Mouse (Mus musculus) kidney, embryonic 16.5 days (tissue): ENCODE measurements at regions not wholly inside any gene's neighbourhood (a gene's known extent, or its start where the extent isn't known, plus 50 kb on each side); places are given as distances from the start of the nearest gene placed in this dataset.

ENCODE experiments used
- ATAC-seq: fragments of 200-750 bp; cut with Nextera tagmentation; 2 replicates; pipeline ENCODE4 v1.8.0; 2017; ENCODE audit warnings: moderate TSS enrichment; ENCODE audit not compliant: low FRiP score, low TSS enrichment
- H3K27ac ChIP-seq: fragments of 300-500 bp; sonication (generic); 2 replicates; pipeline ENCODE4 v1.5.1; 2014; ENCODE audit warnings: low read length
- H3K27me3 ChIP-seq: fragments of 300-500 bp; sonication (generic); 2 replicates; pipeline ENCODE4 v1.6.1; 2014; ENCODE audit warnings: low read length, control low read depth, mixed read lengths; ENCODE audit not compliant: insufficient read depth
- H3K36me3 ChIP-seq: fragments of 300-500 bp; sonication (generic); 2 replicates; pipeline ENCODE4 v1.6.1; 2014; ENCODE audit warnings: low read length, control low read depth, mixed read lengths; ENCODE audit not compliant: insufficient read depth
- H3K4me1 ChIP-seq: fragments of 300-500 bp; sonication (generic); 2 replicates; pipeline ENCODE4 v1.6.1; 2014; ENCODE audit warnings: low read length, control low read depth, mixed read lengths; ENCODE audit not compliant: insufficient read depth
- H3K4me2 ChIP-seq: fragments of 300-500 bp; sonication (generic); replicated peaks from 2 replicates; pipeline ENCODE4 v1.6.1; 2014; ENCODE audit warnings: low read depth, low read length
- H3K4me3 ChIP-seq: fragments of 300-500 bp; sonication (generic); 2 replicates; pipeline ENCODE4 v1.5.1; 2014; ENCODE audit warnings: mild to moderate bottlenecking, low read length
- H3K9ac ChIP-seq: fragments of 300-500 bp; sonication (generic); replicated peaks from 2 replicates; pipeline ENCODE4 v1.6.1; 2014; ENCODE audit warnings: low read length
- H3K9me3 ChIP-seq: fragments of 300-500 bp; sonication (generic); 2 replicates; pipeline ENCODE4 v1.6.1; 2016; ENCODE audit warnings: low read length, control low read depth
- WGBS: fragments of 180-500 bp; shearing (Covaris S2); extraction: QIAGEN DNeasy Blood & Tissue Kit; methylation state at CpG from one replicate; pipeline ENCODE4 v1.1.7; 2014; 5-methylcytosine and 5-hydroxymethylcytosine counted together

DNA sequence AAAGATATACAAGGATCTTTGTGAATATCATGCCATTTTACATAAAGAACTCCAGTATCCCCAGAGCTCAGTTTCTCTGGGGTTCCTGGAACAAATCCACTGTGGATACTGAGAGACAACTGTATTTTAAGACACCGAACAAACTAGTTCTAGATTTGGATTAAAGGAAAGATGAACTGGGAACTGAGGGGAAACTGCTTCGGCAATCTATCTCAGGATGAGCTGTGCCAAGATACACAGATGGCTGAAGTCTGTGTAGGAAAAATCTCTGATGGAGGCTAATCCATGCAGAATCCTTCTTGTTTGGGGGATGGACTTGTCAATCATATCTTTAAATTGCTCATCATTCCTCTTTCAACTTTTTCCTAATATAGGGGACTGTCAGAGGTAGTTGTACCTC, 920.5 kb downstream of the Slc4a3 start:
- H3K4me2 ChIP-seq, result no peak overlapping the region
- no peak for ATAC-seq
- H3K9me3 ChIP-seq, result no peaks in the 10 kb centered on the region
- no peak overlapping the region for H3K9ac ChIP-seq
- no peak overlapping the region for H3K4me3 ChIP-seq
- no peaks in the 10 kb centered on the region for H3K27me3 ChIP-seq
- no peak overlapping the region for H3K27ac ChIP-seq
- 93% methylated on average over 2 of the region's 2 CpGs for WGBS
- no peaks in the 10 kb centered on the region for H3K36me3 ChIP-seq
- no peaks in the 10 kb centered on the region for H3K4me1 ChIP-seq

DNA sequence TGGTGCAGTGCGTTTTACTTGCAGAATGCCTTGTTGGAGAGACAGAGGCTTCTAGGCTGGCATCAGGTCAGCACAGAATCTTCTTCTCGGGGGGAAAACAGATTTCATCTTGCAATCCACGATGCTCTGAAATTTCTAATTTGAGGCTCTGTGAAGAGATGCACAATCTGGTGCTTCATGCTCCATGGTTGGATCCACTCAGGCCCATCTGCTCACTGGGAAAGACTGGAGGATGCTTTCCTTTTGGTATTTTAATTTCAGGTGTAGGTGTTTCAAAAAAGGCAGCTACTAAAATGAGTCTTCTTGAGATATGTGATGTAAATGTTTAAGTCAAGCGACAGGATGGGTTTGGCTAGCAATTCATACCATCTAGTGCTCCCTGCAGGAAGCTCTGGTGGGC, 938.1 kb downstream of the Slc4a3 start:
- Histone ChIP-seq H3K9me3 (no peaks in the 10 kb centered on the region), H3K36me3 (no peaks in the 10 kb centered on the region), H3K27me3 (no peaks in the 10 kb centered on the region), H3K9ac (no peak overlapping the region), H3K27ac (no peak overlapping the region), H3K4me1 (no peaks in the 10 kb centered on the region), H3K4me2 (no peak overlapping the region), H3K4me3 (no peak overlapping the region)
- WGBS, result 87% methylated on average over 4 of the region's 4 CpGs
- no peak for ATAC-seq

DNA sequence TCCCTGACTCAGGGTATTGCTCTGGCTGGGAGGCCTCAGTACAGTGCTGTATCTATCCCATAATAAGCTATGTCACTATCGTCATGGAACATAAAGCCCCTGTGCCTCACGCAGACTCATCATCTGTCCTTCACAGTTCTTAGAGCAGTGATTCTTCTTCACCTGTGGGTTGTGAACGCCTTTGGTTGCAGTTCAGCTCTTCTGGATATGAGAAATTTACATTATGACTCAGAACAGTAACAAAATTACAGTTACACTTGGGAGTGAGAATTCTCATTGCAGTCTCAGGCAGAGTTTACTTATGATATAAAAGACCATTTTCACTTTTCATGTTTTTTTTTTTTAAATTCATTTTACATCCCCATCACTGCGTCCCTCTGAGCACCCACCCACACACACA, 941.4 kb downstream of the Slc4a3 start:
- H3K4me3 ChIP-seq, result no peak overlapping the region
- H3K9ac ChIP-seq, result no peak overlapping the region
- H3K27me3 ChIP-seq, result no peaks in the 10 kb centered on the region
- H3K4me1 ChIP-seq, result peaks cover 3% of the 10 kb centered on the region; the same call in 1 of the 2 replicates
- WGBS, result 79% methylated on average over 4 of the region's 4 CpGs
- ATAC-seq, result no peak
- H3K4me2 ChIP-seq, result no peak overlapping the region
- H3K36me3 ChIP-seq, result no peaks in the 10 kb centered on the region
- no peak overlapping the region for H3K27ac ChIP-seq
- H3K9me3 ChIP-seq, result no peaks in the 10 kb centered on the region

DNA sequence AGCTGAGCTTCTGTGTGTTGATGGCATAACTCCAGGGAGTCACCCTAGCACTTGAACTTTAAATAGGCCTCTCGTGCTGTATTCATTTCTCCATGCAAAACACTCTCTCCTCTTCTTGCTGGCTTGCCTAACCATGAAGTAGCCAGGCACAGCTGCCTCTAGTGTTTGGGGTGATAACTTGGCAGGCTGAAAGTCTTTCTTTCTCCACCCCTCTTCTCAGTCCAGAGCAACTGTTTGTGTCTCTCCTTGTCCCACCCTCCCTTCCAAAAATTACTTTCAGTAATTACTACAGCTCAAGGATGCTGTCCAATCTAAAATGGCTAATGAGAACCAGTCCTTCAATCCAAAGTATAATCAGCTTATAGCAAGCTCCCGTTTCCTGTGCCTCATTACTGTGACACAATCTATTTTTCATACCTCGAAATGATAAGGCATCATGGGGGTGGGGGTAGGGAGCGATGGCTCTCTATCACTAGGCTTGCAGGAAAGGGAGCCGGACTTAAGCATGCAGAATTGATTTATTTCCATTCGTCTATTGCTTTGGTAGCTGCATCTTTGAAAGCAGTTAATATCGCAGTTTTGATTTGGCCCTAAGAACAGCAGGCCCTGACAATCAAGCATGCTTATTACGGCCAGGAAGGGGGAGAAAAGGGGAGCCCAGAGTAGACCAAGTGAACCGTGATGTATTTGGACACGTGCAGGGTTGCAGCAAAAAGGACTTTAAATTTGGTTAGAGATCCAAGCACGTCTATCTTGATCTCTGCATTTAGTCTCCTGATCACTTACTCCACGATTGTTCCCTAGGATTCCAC, 943.8 kb downstream of the Slc4a3 start:
- Histone ChIP-seq H3K9me3 (no peaks in the 10 kb centered on the region), H3K4me1 (peaks cover 3% of the 10 kb centered on the region; the same call in 1 of the 2 replicates), H3K27ac (no peak overlapping the region), H3K27me3 (no peaks in the 10 kb centered on the region), H3K36me3 (no peaks in the 10 kb centered on the region), H3K4me3 (no peak overlapping the region), H3K4me2 (no peak overlapping the region), H3K9ac (no peak overlapping the region)
- 38% methylated on average over 12 of the region's 12 CpGs for WGBS
- no peak for ATAC-seq

DNA sequence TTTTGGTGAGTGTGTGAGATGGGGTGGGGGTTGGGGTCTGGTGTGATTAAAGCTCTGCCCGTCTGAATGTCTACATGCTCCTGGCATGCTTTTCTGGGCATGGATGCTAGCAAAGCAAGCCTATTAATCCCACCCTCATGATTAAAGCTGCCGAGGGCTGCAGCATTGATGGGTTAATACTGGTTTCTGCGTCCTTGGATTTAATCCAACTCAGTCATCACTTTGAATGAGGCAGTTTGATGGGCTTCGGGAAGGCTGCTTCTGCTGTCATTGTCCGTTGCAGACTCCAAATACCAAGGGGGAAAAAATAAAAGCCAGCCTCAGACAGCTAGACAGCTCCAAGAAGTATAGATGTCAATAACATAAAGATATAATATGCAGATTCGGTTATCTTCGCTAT, 944.7 kb downstream of the Slc4a3 start:
- Histone ChIP-seq H3K9me3 (no peaks in the 10 kb centered on the region), H3K36me3 (no peaks in the 10 kb centered on the region), H3K4me1 (peaks cover 3% of the 10 kb centered on the region; the same call in 1 of the 2 replicates), H3K27ac (no peak overlapping the region), H3K4me3 (no peak overlapping the region), H3K9ac (no peak overlapping the region), H3K4me2 (no peak overlapping the region), H3K27me3 (no peaks in the 10 kb centered on the region)
- 44% methylated on average over 7 of the region's 7 CpGs for WGBS
- no peak for ATAC-seq

DNA sequence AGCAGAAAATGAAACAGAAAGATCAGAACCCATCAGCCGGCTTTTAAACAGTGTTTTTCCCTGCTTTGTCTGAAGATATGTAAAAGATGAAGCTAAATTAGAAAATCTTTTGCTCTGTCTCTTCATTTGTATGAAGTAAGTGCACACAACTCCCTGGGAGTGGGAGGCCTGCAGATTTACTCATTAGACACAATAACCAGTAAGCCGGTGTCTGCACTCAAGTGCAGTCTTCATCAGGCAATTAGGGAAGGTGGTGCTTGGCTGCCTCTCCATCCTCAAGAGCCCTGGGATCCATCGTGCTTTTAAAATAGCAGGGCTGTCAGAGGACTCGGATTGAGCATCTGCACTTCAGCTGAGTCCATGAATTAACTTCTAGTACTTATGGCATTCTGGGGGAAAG, 945.1 kb downstream of the Slc4a3 start:
- 49% methylated on average over 4 of the region's 4 CpGs for WGBS

DNA sequence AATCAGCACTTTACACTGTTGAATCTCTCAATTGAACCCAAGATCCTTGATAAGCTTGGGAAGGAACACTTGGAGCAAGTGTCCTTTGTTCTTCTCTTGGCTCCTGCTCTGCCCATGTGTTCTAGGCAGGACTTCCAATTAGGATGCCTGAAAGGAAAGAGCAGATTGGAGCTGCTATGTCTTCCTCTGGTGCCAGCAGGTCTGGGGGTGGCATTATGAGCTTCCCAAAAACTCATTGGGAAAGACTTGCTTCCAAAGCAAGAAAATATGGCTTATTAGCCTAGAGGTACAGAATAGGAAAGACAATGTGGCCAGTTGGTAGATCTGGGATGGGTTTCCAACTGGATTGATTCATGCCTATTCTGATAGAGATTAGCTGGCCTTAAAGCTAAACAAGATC, 959.1 kb downstream of the Slc4a3 start:
- Histone ChIP-seq H3K9ac (no peak overlapping the region), H3K27me3 (no peaks in the 10 kb centered on the region), H3K9me3 (no peaks in the 10 kb centered on the region), H3K4me2 (no peak overlapping the region), H3K4me3 (no peak overlapping the region), H3K4me1 (no peaks in the 10 kb centered on the region), H3K27ac (no peak overlapping the region), H3K36me3 (no peaks in the 10 kb centered on the region)
- ATAC-seq, result no peak

More for the DNA sequence above, 945.1 kb downstream of the Slc4a3 start:
- H3K9me3 ChIP-seq, result no peaks in the 10 kb centered on the region
- H3K36me3 ChIP-seq, result no peaks in the 10 kb centered on the region
- ATAC-seq, result no peak
- H3K4me3 ChIP-seq, result no peak overlapping the region
- no peaks in the 10 kb centered on the region for H3K27me3 ChIP-seq
- H3K27ac ChIP-seq, result no peak overlapping the region
- H3K4me2 ChIP-seq, result no peak overlapping the region
- H3K9ac ChIP-seq, result no peak overlapping the region
- H3K4me1 ChIP-seq, result peaks cover 3% of the 10 kb centered on the region; the same call in 1 of the 2 replicates

DNA sequence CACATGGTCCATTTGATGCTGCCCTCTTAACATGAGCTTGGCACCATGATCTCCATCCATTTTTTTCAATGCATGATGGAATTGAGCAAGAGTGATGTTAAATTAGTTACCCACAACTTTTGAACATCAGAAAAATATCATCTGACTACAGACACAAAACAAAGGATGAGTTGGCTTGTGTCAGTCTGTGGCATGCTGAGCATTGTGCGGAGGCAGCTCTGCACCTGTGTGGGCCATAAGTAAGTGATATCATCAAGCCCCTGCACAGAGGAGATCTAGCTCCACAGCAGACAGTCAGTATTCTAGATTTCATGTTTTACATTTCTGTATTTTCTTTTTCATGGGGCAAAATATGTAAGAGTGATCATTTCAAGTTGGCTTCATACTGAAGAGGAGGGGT, 962.8 kb downstream of the Slc4a3 start:
- Histone ChIP-seq H3K4me1 (no peaks in the 10 kb centered on the region), H3K9me3 (no peaks in the 10 kb centered on the region), H3K27ac (no peak overlapping the region), H3K4me2 (no peak overlapping the region), H3K4me3 (no peak overlapping the region), H3K9ac (no peak overlapping the region), H3K36me3 (no peaks in the 10 kb centered on the region), H3K27me3 (no peaks in the 10 kb centered on the region)
- ATAC-seq, result no peak
- WGBS, result 96% methylated on average over 1 of the region's 1 CpGs

DNA sequence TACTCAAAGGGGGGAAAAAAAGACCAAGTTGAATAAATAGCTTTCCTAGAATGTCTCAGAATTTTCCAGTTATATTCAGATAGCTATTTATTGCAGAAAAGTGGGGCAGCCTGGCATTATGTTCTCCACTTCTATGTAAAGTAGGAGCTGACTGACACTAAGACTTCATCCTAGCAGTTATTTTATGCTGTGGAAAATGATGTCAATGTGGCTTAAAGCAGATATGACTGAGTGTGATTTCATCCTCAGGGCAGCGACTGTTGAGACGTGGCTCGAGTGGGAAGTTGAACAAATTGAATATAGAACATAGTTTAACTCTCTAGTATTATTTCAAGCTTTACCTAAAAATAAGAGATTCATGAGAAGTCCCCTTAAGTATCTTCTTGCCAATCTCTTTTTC, 963.4 kb downstream of the Slc4a3 start:
- Histone ChIP-seq H3K27me3 (no peaks in the 10 kb centered on the region), H3K27ac (no peak overlapping the region), H3K9ac (no peak overlapping the region), H3K4me1 (no peaks in the 10 kb centered on the region), H3K9me3 (no peaks in the 10 kb centered on the region), H3K36me3 (no peaks in the 10 kb centered on the region), H3K4me3 (no peak overlapping the region), H3K4me2 (no peak overlapping the region)
- WGBS, result 93% methylated on average over 3 of the region's 3 CpGs
- ATAC-seq, result no peak

DNA sequence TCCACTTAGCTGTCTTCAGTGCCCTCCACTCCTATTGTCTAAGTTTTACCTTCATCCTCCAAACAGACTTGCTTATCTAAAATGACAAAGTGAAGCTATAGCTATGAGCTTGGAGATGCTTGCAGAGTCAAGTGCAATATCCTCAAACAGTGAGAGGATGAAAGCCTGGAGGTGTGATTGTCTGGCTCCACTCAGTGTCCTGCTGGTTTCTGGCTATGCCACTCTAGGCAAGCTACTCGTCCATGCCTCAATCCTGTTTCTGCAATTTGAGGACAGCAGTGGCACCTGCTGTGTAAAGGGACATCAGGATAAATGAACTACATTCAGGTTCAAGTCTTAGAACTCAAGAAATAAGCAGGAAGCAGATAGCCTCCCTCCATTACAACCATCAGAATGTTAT, 966.1 kb downstream of the Slc4a3 start:
- H3K36me3 ChIP-seq, result no peaks in the 10 kb centered on the region
- 59% methylated on average over 1 of the region's 1 CpGs for WGBS
- H3K9ac ChIP-seq, result no peak overlapping the region
- H3K4me2 ChIP-seq, result no peak overlapping the region
- H3K9me3 ChIP-seq, result no peaks in the 10 kb centered on the region
- no peak overlapping the region for H3K27ac ChIP-seq
- no peak overlapping the region for H3K4me3 ChIP-seq
- no peak for ATAC-seq
- no peaks in the 10 kb centered on the region for H3K4me1 ChIP-seq
- no peaks in the 10 kb centered on the region for H3K27me3 ChIP-seq
